Mouse (Mus musculus) neural tube, embryonic 12.5 days (tissue): Measurements from ENCODE around the gene Mtr. TPM values are rescaled to one million over a fixed set of nuclear protein-coding genes. Genes with fewer than 3 reads are reported as not detected.

Experiments used
- ATAC-seq: fragments of 200-750 bp; cut with Nextera tagmentation; 2 replicates; pipeline ENCODE4 v1.8.0; 2017; ENCODE audit warnings: low read depth, mild to moderate bottlenecking, moderate TSS enrichment, moderate library complexity; ENCODE audit not compliant: low FRiP score
- H3K27ac ChIP-seq: fragments of 300-500 bp; sonication (generic); 2 replicates; pipeline ENCODE4 v1.5.1; 2016
- H3K27me3 ChIP-seq: fragments of 300-500 bp; sonication (generic); replicated peaks from 2 replicates; pipeline ENCODE4 v1.6.1; 2016; ENCODE audit warnings: mild to moderate bottlenecking
- H3K36me3 ChIP-seq: fragments of 300-500 bp; sonication (generic); 2 replicates; pipeline ENCODE4 v1.6.1; 2016; ENCODE audit warnings: mild to moderate bottlenecking
- H3K4me1 ChIP-seq: fragments of 300-500 bp; sonication (generic); 2 replicates; pipeline ENCODE4 v1.6.1; 2016
- H3K4me2 ChIP-seq: fragments of 300-500 bp; sonication (generic); replicated peaks from 2 replicates; pipeline ENCODE4 v1.6.1; 2016; ENCODE audit warnings: mild to moderate bottlenecking
- H3K4me3 ChIP-seq: fragments of 300-500 bp; sonication (generic); 2 replicates; pipeline ENCODE4 v1.5.1; 2016
- H3K9ac ChIP-seq: fragments of 300-500 bp; sonication (generic); 2 replicates; pipeline ENCODE4 v1.6.1; 2016; ENCODE audit warnings: mild to moderate bottlenecking
- H3K9me3 ChIP-seq: fragments of 300-500 bp; sonication (generic); 2 replicates; pipeline ENCODE4 v1.6.1; 2016; ENCODE audit warnings: mild to moderate bottlenecking
- WGBS: fragments of 180-500 bp; shearing (Covaris S2); methylation state at CpG from one replicate; pipeline ENCODE4 v1.1.7; 2016; 5-methylcytosine and 5-hydroxymethylcytosine counted together
- polyA plus RNA-seq: library from polyadenylated mRNA; unstranded; fragments of >200 nt; fragmentation: Nextera tagmentation; extraction: Ambion mirVana; gene quantifications from 2 replicates; pipeline ENCODE4 v1.2.1, GENCODE M21; 2016

Gene Mtr
- polyA plus RNA-seq, 1 experiment from 2014 or later, result 12.2 TPM

DNA sequence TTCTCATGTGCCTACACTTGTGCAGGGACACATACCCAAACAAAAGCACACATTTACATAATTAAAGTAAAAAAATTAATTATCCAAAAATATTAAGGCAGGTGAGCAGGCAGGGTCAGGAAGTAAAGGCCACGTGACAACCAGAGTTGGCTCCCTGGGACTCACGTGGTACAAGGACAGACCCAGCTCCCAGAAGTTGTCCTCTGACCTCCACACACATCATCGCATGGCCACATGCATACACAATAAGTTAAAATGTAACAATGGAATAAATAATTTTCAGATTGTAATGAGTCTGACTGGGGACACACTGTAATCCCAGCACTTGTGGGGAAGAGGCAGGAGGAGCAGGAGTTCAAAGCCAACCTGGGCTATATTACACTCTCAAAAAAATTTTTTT is 10.1 kb upstream of the Mtr start:
- Histone ChIP-seq H3K4me3 (no peak overlapping the region), H3K4me2 (no peak overlapping the region), H3K27ac (no peak overlapping the region), H3K9ac (no peak overlapping the region), H3K4me1 (no peaks in the 10 kb centered on the region), H3K36me3 (no peaks in the 10 kb centered on the region), H3K27me3 (no peaks in the 10 kb centered on the region), H3K9me3 (no peaks in the 10 kb centered on the region)
- ATAC-seq, result no peak
- 92% methylated on average over 3 of the region's 3 CpGs for WGBS

DNA sequence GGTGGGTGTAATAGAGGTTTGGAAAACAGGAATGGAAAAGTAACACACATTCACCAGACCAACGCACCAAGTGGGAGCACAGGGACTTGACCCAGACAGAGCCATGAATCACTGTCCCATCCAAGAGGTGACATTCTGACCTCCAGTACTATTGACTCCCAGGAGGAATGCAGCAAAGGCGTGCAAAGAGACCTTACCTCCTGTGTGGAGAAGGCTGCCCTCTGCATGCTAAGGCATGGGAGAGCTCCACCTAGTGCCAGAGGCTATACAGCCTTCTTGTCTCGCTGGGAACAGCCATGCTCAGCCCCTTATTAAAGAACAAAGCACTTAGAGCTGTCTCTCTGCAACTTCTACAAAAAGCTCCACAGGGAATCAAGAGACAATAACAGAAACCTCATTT is 9.2 kb upstream of the Mtr start:
- no peaks in the 10 kb centered on the region for H3K36me3 ChIP-seq
- no peak overlapping the region for H3K4me3 ChIP-seq
- no peak overlapping the region for H3K4me2 ChIP-seq
- no peaks in the 10 kb centered on the region for H3K4me1 ChIP-seq
- no peaks in the 10 kb centered on the region for H3K9me3 ChIP-seq
- no peaks in the 10 kb centered on the region for H3K27me3 ChIP-seq
- no peak overlapping the region for H3K27ac ChIP-seq
- no peak overlapping the region for H3K9ac ChIP-seq
- WGBS, result 29% methylated on average over 3 of the region's 3 CpGs
- no peak for ATAC-seq

DNA sequence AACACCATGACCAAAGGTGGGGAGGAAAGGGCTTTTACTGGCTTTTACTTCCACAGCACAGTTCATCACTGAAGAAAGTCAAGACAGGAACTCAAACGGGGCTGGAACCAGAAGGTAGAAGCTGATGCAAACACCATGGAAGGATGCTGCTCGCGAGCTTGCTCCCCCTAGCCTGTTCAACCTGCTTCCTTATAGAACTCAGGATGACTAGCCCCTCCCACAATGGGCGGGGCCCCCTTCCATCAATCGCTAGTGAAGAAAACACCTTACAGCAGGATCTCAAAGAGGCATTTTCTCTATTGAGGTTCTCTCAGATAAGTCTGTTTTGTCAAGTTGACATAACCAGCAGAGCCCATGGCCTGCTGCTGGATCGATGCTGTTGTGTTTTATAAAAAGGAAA is 6.1 kb upstream of the Mtr start:
- Histone ChIP-seq H3K27ac (no peak overlapping the region), H3K27me3 (no peaks in the 10 kb centered on the region), H3K4me1 (no peaks in the 10 kb centered on the region), H3K9me3 (0 out of 2 replicates have a peak, but pooled peaks cover 4% of the 10 kb centered on the region), H3K4me2 (no peak overlapping the region), H3K4me3 (no peak overlapping the region), H3K9ac (no peak overlapping the region), H3K36me3 (no peaks in the 10 kb centered on the region)
- ATAC-seq, result no peak
- 80% methylated on average over 6 of the region's 6 CpGs for WGBS

DNA sequence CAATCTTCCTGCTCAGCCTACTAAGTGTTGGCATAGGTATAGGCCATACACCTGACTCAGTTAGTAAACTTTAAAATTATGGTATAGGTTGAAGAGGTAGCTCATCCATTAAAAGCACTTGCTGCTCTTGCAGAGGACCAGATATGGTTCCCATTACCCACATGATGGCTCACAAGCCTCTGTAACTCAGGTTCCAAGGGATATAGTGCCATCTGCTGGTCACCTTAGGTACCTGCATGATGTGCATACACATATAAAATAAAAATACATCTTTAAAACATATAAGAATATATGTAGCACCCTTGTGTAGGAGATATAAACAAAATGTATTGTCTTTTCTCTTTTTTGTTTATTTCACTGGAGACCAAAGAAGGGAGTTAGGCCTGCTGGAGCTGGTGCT is 3.6 kb upstream of the Mtr start:
- ATAC-seq, result no peak
- no peak overlapping the region for H3K27ac ChIP-seq
- no peak overlapping the region for H3K9ac ChIP-seq
- H3K4me1 ChIP-seq, result peaks cover 8% of the 10 kb centered on the region
- no peak overlapping the region for H3K4me2 ChIP-seq
- H3K36me3 ChIP-seq, result no peaks in the 10 kb centered on the region
- no peak overlapping the region for H3K4me3 ChIP-seq
- no peaks in the 10 kb centered on the region for H3K27me3 ChIP-seq
- 0 out of 2 replicates have a peak, but pooled peaks cover 4% of the 10 kb centered on the region for H3K9me3 ChIP-seq

DNA sequence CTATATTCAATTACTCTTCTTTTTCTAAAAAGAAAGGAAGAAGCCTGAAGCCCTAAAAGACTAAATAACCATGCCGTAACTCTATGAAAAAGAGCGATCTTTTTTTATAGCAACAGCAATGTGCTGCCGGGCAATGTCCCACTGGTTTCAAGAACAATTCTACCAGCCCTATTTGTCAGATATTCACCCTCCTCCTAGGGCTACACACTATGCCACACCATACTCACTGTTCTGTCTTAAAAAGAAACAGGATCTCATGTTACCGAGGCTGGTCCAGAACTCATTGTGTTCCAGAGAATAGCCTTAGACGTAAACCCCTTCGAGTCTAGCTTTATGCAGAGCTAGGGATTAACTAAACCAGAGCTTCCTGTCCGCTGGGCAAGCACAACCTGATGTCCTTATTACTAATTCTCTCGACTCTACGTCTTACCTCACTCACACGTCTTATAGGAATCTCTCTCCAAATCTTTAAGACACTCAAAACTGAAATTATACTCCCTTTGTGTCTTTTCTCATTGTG is 982 bp downstream of the Mtr start:
- 10% methylated on average over 10 of the region's 10 CpGs for WGBS
- no peak for ATAC-seq
- peaks cover 16% of the 10 kb centered on the region for H3K4me1 ChIP-seq
- 0 out of 2 replicates have a peak, but pooled peaks cover 4% of the 10 kb centered on the region for H3K9me3 ChIP-seq
- H3K4me3 ChIP-seq, result peak overlapping the region; percentile 67
- H3K36me3 ChIP-seq, result no peaks in the 10 kb centered on the region
- H3K4me2 ChIP-seq, result peak overlapping the region; percentile 70
- no peaks in the 10 kb centered on the region for H3K27me3 ChIP-seq
- peak overlapping the region; percentile 61 for H3K9ac ChIP-seq
- H3K27ac ChIP-seq, result no peak overlapping the region

DNA sequence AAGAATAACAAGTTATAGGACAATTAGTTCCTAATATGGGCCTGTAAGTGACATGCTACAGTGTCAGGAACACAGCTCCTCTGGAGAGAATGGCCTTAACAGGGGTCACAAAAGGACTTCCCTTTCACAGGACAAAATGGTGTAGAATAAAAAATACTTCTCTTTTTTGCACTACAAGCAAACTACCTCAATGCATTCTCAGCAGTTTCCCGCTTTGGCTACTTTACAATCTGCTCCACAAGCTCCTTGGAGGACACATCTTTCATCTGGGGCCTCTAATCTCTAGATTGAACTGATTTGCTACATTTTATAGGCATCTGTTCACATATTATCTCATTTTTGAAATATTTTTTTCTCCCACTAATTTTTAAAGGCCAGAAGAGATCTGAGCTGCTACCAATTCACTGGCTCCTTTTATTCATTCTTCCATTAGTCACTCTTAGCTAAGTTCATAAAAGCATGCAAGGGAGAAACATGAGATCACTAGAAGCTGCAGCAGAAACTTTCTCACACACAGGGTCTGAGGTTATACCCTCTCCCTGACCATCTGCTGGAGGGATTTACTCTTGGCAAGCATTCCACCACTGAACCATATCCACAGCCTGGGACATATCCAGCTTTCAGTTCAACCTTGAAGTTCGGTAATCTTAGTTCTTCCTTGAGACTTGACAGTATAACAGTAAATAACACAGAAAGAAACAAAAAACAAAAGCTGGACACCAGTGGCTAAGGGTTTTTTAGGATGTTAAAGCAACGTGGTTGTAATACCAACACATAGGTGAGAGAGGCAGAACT is 1.8 kb downstream of the Mtr start:
- no peak overlapping the region for H3K9ac ChIP-seq
- no peaks in the 10 kb centered on the region for H3K36me3 ChIP-seq
- ATAC-seq, result no peak
- no peak overlapping the region for H3K4me3 ChIP-seq
- WGBS, result 73% methylated on average over 3 of the region's 3 CpGs
- H3K27ac ChIP-seq, result no peak overlapping the region
- H3K4me2 ChIP-seq, result peak overlapping the region; percentile 70
- H3K4me1 ChIP-seq, result peaks cover 16% of the 10 kb centered on the region
- H3K9me3 ChIP-seq, result no peaks in the 10 kb centered on the region
- no peaks in the 10 kb centered on the region for H3K27me3 ChIP-seq

DNA sequence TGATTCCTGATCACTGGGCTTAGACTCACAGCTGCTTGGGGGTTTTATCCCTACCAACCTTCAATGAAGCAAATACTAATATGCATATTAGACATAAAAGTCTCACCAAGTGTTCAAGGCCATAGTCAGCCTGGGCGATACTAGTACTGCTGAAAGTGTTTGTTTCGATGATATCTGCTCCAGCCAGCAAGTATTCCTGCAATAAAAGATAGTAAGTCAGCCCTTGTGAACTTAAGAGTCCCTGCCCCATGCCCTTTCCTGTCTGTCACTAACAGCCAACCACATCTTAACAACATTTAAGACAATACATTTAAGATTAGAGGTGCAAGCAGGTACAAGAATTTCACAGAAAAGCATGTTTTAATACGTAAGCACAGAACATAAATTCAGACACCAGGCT is 7.4 kb downstream of the Mtr start:
- Histone ChIP-seq H3K27me3 (no peaks in the 10 kb centered on the region), H3K36me3 (peaks cover 35% of the 10 kb centered on the region), H3K9ac (no peak overlapping the region), H3K27ac (no peak overlapping the region), H3K4me1 (no peaks in the 10 kb centered on the region), H3K9me3 (no peaks in the 10 kb centered on the region), H3K4me2 (no peak overlapping the region), H3K4me3 (no peak overlapping the region)
- 95% methylated on average over 3 of the region's 3 CpGs for WGBS
- ATAC-seq, result no peak

DNA sequence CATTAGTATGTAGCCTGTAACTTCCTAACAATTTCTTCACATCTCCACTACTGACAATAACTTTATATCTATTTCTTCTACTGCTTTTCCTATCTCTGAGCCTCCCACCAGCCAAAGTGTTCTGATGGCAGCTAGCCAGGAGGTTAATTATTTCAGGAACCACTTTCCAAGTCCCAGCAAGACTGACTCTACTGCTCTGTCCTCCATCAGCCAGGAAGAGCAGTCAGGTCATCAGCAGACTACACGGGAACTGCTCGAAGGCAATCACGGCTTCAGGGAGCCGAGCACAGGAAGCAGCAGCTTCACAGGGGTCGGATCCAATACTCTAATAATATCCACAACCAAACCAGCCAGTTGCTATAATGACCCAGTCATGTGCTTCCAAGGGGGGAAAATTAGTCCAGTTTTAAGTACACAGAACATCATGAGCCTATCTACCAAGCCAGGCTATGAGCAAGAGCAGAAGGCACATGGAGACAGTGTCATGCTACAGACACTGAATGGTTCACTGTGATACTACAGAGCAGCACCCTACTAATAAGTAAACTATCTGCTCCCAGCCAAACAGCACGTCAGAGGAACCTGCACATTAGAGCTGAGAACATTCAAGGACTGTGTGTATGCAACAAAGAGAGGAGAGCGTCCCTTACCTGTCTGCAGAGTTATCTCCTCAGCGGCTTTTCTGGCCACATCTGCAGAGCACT is 8.6 kb downstream of the Mtr start:
- Histone ChIP-seq H3K9me3 (no peaks in the 10 kb centered on the region), H3K9ac (no peak overlapping the region), H3K27ac (no peak overlapping the region), H3K4me1 (no peaks in the 10 kb centered on the region), H3K4me2 (no peak overlapping the region), H3K4me3 (no peak overlapping the region), H3K27me3 (no peaks in the 10 kb centered on the region), H3K36me3 (peaks cover 36% of the 10 kb centered on the region)
- no peak for ATAC-seq
- 94% methylated on average over 8 of the region's 8 CpGs for WGBS

DNA sequence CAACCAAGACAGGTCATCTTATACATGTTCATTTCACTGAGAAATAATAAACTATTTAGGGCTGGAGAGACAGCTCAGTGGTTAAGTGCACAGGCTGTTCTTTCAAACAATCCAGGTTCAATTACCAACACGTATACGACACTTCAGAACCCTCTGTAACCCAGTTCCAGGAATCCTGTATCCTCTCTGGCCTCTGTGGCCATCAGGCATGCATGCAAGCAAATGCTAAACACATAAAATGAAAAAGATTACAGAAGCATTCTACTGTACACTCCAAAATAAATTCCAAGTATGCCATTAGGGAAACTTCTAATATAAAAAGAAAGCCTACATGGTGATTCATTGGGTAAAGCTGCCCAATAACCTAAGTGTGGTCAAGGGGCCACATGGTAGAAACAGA is 12.0 kb downstream of the Mtr start:
- ATAC-seq, result no peak
- Histone ChIP-seq H3K27ac (no peak overlapping the region), H3K9me3 (no peaks in the 10 kb centered on the region), H3K4me2 (no peak overlapping the region), H3K4me3 (no peak overlapping the region), H3K4me1 (no peaks in the 10 kb centered on the region), H3K36me3 (peaks cover 67% of the 10 kb centered on the region), H3K27me3 (no peaks in the 10 kb centered on the region), H3K9ac (no peak overlapping the region)
- WGBS, result 91% methylated on average over 2 of the region's 2 CpGs

DNA sequence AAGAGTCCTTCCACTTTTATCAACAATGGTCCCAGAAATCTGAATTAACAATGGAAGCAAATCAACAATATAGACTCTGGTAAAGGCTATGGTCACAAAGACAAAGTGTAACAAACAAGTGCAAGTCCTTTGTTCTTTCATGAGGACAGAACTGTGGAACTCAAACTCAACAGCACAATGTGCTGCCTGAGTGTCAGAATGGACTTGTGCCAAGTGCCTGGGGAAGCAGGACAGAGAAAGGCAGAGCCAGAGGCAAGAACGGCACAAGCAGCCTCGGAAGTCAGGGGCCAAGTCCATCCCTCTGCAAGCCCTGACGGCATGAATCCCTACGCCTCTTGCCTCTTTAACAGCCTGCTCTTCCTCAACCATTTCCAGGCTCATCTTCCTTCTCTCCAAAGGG is 13.9 kb downstream of the Mtr start:
- 83% methylated on average over 4 of the region's 4 CpGs for WGBS
- Histone ChIP-seq H3K4me2 (no peak overlapping the region), H3K36me3 (peaks cover 64% of the 10 kb centered on the region), H3K9me3 (no peaks in the 10 kb centered on the region), H3K9ac (no peak overlapping the region), H3K4me1 (no peaks in the 10 kb centered on the region), H3K27ac (no peak overlapping the region), H3K4me3 (no peak overlapping the region), H3K27me3 (no peaks in the 10 kb centered on the region)
- ATAC-seq, result no peak

DNA sequence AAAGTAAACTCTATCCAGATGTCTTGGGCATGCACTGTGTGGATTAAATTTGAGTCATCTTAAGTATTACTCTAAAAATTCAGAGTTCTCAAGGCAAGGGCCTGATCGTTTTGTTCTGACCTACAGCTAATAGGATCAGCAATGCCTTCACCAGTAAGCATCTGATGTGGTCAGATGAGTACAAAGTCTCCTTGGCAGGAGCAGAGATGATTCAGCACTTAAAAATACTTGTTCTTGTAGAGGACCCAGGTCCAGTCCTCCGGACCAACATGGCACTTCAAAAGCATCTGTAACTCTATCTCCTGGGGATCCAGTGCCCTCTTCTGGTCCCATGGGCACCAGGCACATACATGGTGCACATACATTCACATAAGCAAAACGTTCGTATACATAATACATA is 25.8 kb downstream of the Mtr start:
- ATAC-seq, result no peak
- Histone ChIP-seq H3K4me3 (no peak overlapping the region), H3K4me2 (no peak overlapping the region), H3K27me3 (no peaks in the 10 kb centered on the region), H3K27ac (no peak overlapping the region), H3K36me3 (peaks cover 59% of the 10 kb centered on the region), H3K4me1 (no peaks in the 10 kb centered on the region), H3K9me3 (no peaks in the 10 kb centered on the region), H3K9ac (no peak overlapping the region)
- WGBS, result 92% methylated on average over 4 of the region's 4 CpGs

DNA sequence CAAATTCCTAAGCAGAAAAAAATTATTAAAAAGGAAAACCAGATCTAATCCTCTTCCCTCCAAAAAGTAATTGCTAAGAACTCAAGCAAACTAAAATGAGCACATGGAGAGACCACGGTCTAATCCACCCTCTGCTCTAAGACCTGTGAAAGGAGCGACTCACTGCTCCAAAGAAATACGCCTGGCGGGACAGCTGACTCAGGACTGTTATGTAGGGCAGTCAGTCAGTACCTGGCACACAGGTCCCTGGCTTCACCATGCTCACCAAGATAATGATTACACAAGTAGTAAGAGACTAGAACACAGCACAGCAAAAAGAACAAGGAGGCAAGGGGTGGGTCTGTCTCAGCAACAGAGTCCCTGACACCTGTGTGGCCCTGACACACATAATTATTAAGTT is 29.7 kb downstream of the Mtr start:
- Histone ChIP-seq H3K4me2 (no peak overlapping the region), H3K9me3 (no peaks in the 10 kb centered on the region)
- 92% methylated on average over 4 of the region's 4 CpGs for WGBS

More for the DNA sequence above, 29.7 kb downstream of the Mtr start:
- Histone ChIP-seq H3K4me1 (no peaks in the 10 kb centered on the region), H3K27ac (no peak overlapping the region), H3K36me3 (peaks cover 63% of the 10 kb centered on the region), H3K4me3 (no peak overlapping the region), H3K27me3 (no peaks in the 10 kb centered on the region), H3K9ac (no peak overlapping the region)
- no peak for ATAC-seq
